Mouse (Mus musculus) cerebral cortex, adult 2 months (tissue): ENCODE results near the gene Sertad2.

Source experiments
- WGBS: fragments of 180-500 bp; shearing (Covaris S2); methylation state at CpG from one replicate; pipeline ENCODE4 v1.1.7; 2018; 5-methylcytosine and 5-hydroxymethylcytosine counted together

The Sertad2 gene

DNA sequence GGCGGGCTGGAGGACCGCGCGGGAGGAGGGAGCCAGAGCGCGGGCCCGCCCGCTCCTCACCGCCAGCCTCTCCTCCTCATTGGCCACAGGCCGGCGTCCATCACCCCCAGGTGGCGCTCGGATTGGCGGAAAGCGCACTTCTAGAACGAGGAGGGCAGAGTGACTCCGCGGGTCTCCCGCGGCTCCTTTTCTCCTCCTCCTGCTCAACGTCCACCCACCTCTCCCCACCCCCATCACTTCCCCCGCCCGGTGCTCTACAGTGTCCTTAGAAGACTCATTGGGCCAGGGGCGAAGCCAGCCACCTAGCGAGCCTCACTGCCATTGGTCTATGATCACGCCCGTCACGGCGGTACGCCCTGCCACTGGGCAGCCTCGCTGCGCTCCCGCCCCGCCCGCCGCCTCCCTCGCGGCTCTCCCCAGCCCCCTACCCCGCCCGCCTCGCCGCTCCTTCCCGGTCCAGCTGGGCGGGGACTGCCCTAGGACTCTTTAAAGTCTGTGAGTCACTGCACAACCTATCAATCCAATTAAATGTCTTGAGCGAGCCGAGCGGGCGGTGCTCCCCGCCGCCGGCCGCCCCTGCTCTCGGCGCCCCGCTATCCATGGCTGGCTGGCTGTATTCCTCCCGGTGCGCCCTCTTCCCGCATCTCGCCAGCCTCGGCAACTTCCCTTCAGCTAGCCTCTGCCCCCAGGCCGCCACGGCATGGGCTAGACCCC lies at the start of gene Sertad2:
Gene Sertad2 (plus strand): TSS at position 515 of the 714 bp plus-strand sequence.
- WGBS: 1% methylated on average over 60 of the region's 62 CpGs

DNA sequence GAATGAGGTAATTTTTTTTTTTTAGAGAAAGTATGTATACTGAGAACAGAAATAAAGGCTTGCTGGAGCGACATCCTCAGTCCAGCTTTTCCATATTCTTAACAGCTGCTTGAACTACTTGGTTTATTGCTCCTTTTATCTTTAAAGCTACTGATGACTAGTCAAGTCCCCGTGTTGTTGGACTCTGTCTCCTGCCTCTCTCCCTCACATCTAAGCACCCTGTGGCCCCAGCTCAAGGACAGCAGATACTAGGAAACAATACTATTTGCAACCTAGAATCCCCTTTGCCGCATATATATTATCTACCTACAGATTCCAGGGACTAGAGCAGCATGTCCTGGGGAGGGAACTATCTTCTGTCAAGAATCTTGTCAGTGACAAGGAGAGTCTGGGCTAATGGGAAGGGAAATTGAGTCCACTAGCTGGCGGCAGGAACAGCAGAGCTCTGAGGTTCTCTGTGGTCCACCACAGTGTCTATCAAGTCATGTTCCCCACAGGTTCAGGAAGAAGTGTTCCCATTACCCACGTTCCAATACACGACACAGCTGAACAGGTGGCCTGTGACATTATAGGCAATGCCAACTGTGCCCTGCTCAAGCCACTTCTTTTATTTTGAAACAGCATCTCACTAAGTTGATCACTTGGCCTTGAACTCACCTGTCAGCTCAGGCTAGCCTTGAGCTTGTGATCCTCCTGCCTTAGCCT lies 49.0 kb upstream of the Sertad2 start:
- WGBS: 88% methylated on average over 6 of the region's 6 CpGs

DNA sequence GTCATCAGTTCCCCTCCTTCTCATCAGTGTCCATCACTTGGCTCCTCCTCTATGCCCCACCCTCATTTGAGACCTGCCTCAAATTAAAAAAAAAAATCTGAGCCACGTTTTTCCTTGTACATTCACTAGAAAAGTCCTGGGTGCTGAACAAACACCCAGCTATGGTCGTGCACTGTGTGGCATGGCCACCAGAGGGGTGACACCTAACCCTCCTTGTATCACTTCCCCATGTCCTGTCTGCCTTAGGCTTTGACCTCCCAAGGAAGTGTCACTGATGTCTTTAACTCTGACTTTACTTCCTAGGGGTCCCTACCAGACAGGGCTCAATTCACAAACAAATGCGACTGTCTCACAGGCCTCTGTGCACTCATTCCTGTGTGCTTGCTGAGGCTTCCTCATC lies 42.5 kb upstream of the Sertad2 start:
- 69% methylated on average over 3 of the region's 3 CpGs for WGBS

DNA sequence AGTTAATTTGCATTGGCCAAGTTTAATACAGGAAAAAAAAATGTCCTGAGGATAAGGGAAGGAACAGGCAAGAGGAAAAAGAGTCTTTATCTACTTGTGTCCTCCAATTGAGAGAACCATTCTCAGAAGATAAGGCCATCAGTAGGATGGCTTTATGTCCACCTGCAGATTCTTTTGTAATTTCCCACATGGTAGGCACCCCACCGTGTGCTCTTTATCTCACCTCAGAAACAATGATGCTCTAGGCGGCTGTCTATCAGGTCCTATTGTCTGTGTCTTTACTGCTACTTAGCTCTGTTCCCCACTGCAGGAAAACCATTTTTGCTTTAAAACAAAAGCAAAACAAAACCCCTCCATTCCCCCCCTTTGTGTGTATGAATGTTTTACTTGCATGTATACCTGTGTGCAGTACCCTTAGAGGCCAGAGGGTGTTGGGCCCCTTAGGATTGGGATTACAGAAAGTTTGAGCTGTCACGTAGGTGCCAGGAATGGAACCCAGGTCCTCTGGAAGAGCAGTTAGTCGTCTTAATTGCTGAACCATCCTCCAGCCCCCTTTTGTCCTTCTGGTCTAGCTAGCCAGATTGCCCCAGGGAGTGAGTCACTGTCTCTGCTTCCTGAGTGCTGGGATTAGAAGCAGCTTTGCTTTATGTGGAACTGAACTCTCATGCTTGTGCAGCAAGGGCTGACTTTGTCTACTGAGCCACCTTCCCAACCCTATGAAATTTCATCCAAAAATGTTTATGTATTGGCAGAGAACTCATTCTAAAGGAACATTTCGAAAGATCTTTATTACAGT lies 41.7 kb upstream of the Sertad2 start:
- WGBS: 76% methylated on average over 5 of the region's 5 CpGs

DNA sequence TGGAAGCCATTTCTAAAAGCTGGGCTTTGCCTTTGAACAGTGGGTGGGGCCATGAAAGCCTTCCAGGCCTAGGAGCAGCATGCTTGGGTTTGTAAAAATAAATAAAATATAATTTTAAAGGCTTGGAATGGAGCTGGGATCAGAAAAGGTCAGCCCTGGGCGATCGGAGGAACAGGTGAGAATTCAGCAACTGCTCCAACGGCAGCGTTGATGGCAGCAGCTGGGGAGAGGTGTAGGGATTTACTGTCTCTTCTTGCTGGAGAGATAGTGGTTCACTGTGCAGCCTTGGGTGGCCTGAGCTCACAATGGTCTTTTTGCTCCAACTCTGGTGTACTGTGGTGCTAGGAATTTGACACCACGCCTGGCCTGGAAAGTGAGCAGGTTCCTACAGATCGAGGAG lies 29.5 kb upstream of the Sertad2 start:
- WGBS: 90% methylated on average over 6 of the region's 6 CpGs

DNA sequence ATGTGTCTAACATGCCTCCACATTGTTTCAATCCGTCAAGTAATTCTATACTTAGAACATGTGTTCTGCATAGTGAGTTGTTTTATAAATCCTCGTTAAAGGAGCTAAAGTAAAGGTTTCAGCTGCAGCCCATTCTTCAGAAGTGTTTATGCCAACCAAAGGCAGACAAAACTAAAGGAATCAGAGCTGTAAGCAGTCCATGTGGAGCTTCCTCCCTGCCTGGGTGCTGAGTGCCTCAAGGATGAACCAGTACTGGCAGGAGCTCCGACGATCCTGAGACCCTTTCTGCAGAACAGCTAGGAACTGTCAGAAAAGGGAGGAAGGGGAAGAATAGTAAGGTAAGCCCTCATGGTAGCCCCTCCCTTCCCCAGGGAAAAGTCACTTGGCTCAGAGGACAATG lies 28.3 kb upstream of the Sertad2 start:
- WGBS: 31% methylated on average over 4 of the region's 4 CpGs

DNA sequence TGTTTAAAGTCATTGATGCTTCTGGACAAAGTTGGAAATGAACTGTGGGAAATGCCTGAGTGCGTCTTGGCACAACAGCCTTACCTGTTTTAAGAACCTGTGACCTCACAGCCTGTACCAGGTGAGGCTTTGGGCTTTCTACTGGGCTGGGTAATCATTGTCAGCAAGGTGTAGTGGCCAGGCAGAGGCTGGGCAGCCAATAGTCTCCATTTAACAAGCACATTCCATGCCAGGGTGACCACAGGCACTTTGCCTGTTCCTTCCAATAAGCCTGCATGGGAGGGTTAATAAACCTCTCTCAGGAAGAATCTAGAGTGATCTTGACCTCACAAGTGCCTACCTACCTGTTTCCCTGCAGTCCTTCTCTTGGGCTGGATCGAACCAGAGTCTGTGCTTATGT lies 21.7 kb upstream of the Sertad2 start:
- 98% methylated on average over 2 of the region's 2 CpGs for WGBS

DNA sequence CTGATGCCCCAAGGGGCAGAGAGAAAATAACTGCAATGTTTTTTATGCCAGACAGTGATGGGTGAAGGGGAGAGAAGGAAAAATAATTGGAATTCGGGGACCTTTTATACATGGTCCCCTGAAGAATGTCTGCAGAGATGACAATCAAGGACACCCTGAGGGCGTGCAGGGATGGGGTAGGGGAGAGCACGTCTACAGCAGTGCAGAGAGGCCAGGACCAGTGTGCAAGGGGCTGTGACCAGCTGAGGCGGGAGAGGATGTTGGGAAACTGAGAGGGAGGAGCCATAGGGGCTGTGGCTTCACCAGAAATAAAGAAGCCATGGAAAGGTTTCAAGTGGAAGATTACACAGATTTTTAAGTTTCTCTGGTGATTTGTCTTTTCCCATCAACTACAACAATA lies 20.3 kb upstream of the Sertad2 start:
- 75% methylated on average over 4 of the region's 4 CpGs for WGBS

GRCm38 (mm10) chr11:20524435-20524834 lies 18.6 kb upstream of the Sertad2 start:
- 100% methylated on average over 1 of the region's 1 CpGs for WGBS

DNA sequence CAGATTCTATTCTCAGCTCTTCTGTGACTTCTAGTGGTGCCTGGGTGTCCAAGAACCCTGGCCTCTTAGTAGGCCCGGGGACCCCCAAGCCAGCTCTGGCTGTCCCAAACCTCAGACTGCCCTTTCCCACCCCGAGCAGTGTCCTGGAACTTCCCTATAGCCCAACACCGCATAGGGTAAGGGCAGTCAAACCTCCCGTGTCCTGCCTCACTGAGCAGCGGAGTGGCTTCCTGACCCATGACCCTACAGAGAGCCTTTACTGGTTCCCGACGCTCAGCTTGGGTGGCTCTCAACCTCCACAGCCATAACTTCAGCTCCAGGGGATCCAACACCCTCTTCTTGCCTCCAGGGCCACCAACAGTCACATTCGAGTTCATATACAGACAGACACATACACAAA lies 17.1 kb upstream of the Sertad2 start:
- WGBS: 90% methylated on average over 8 of the region's 8 CpGs

DNA sequence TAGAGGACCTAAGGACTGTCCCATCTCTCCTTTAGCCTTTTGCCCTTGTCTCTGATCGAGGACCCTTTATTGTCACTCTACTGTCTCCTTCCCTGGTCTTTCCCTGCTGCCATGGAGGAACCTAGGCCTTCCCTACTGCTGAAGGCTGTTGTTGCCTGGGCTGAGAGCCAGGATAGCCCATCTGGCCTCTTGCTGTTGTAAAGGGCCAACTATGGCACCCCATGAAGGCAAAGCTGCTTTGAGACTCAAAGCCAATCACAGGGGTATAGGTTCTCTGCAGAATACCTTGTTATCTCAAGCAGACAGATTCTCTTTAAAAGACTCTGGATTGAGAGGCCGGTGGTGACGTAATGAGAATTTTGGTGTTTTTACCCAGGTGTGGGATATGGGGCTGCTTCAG lies 15.2 kb upstream of the Sertad2 start:
- 94% methylated on average over 3 of the region's 3 CpGs for WGBS

DNA sequence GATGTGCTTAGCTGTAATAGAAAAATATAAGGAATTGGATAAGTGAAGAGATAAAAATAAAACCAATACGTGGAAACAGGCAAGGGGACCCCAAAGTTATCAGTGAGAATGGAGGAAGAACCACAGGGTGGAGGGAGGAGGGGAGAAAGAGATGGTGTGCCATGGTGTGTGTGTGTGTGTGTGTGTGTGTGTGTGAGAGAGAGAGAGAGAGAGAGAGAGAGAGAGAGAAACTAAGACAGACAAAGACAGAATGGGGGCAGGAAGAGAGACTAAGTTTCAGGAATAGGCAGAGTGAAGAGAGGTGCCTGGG lies 11.4 kb upstream of the Sertad2 start:
- 10% methylated on average over 1 of the region's 1 CpGs for WGBS

GRCm38 (mm10) chr11:20531992-20532881 lies 10.8 kb upstream of the Sertad2 start:
- 2% methylated on average over 42 of the region's 42 CpGs for WGBS

- WGBS: 83% methylated on average over 4 of the region's 4 CpGs
Measured at GRCm38 (mm10) chr11:20533231-20533630, 9.8 kb upstream of the Sertad2 start.

GRCm38 (mm10) chr11:20537221-20537620 lies 5.8 kb upstream of the Sertad2 start:
- WGBS: 97% methylated on average over 3 of the region's 3 CpGs

- 93% methylated on average over 3 of the region's 3 CpGs for WGBS
Measured at GRCm38 (mm10) chr11:20538496-20538895, 4.6 kb upstream of the Sertad2 start.

DNA sequence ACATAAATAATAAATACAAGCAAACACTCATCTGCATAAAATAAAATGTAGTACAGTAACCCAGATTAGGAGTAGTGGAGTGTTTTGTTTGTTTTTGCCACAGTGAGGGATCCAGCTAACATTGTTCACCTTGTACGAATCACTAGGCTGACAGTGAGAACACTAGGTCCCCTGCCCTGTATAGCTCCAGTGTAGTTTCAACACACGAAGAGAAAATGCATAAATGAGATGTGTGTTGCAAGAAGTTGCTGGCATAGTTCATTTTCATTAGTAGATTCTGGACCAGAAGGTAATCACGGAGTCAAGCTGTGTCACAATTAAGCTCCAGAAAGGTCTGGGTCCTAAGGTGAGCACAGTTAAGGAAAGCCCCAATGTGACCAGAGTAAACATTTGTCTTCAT lies 1.8 kb upstream of the Sertad2 start:
- 85% methylated on average over 3 of the region's 3 CpGs for WGBS

- under 1% methylated on average over 29 of the region's 29 CpGs for WGBS
Measured at GRCm38 (mm10) chr11:20541995-20542637, 937 bp upstream of the Sertad2 start.

DNA sequence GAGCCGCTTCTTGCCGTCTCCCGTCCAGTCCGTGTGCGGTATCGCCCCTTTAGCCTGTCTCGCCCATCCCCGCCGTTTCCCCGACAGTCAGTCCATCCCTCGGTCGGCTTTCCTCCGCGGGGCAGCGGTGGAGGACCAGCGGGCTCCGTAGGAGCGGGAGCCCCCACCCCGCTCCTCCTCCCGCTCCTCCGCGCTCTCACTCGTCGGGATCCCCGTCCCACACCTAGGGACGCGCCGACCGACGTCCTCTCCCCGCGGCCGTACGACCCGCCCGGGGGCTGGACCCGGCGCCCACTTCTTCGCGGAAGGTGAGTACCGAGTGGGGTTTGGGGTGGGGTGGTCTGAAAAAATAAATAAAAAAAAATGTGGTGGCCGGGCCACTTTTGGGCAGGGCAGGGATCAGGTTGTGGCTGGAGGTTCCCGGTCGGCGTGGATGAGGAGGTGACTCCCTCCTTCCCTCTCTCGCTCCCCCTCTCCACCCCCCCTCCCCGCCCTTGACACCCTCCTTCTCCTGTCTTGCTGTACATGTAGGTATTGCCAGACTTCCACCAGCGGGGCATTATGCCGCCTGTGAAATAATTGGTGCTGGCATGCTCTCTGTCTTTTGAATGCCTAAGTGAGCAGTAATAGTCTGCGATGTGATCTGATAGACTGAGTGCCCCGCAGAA lies 534 bp downstream of the Sertad2 start:
- WGBS: under 1% methylated on average over 51 of the region's 51 CpGs

GRCm38 (mm10) chr11:20544376-20544775 lies 1.3 kb downstream of the Sertad2 start:
- WGBS: 52% methylated on average over 8 of the region's 8 CpGs
